Mouse (Mus musculus): ENCODE measurements around the gene Ift88. TPM values are rescaled to one million over a fixed set of nuclear protein-coding genes. Genes with fewer than 3 reads are reported as not detected.

Ift88 gene
- polyA plus RNA-seq, 1 experiment from 2014 or later = 16.5 TPM

- H3K27ac ChIP-seq = no peak overlapping the region
- H3K9me3 ChIP-seq (replicated peaks) = no peaks in the 10 kb centered on the region
- H3K4me2 ChIP-seq = no peak overlapping the region; the same call in 1 of the 2 replicates
- H3K27me3 ChIP-seq = peaks cover 18% of the 10 kb centered on the region
- WGBS = 42% methylated on average over 6 of the region's 6 CpGs
- no peaks in the 10 kb centered on the region for H3K36me3 ChIP-seq (ENCODE audit: poor library complexity, severe bottlenecking)
- no peak overlapping the region for H3K9ac ChIP-seq
- H3K4me3 ChIP-seq = no peak overlapping the region
- peak; percentile 14; the same call in 1 of the 2 replicates for ATAC-seq
- H3K4me1 ChIP-seq = peaks cover 39% of the 10 kb centered on the region
Measured at GRCm38 (mm10) chr14:57535646-57536045, 111.8 kb downstream of the Ift88 start.

- no peak overlapping the region for H3K27ac ChIP-seq
- ATAC-seq = no peak
- H3K4me2 ChIP-seq = peak overlapping the region; percentile 27; the same call in 1 of the 2 replicates
- WGBS = 25% methylated on average over 9 of the region's 9 CpGs
- H3K27me3 ChIP-seq = peaks cover 27% of the 10 kb centered on the region
- H3K9ac ChIP-seq = no peak overlapping the region
- no peaks in the 10 kb centered on the region for H3K9me3 ChIP-seq (replicated peaks)
- H3K4me3 ChIP-seq = no peak overlapping the region
- H3K36me3 ChIP-seq (ENCODE audit: poor library complexity, severe bottlenecking) = no peaks in the 10 kb centered on the region
- H3K4me1 ChIP-seq = peaks cover 39% of the 10 kb centered on the region
Measured at GRCm38 (mm10) chr14:57536820-57537219, 113.0 kb downstream of the Ift88 start.

- 0 out of 2 replicates have a peak overlapping the region, but pooled peaks have one; percentile 19 for H3K27ac ChIP-seq
- ATAC-seq = peak; percentile 50
- WGBS = 4% methylated on average over 16 of the region's 16 CpGs
Measured at GRCm38 (mm10) chr14:57537261-57538015, 113.6 kb downstream of the Ift88 start.

GRCm38 (mm10) chr14:57540683-57541082, 116.8 kb downstream of the Ift88 start:
- Histone ChIP-seq H3K27me3 (peaks cover 34% of the 10 kb centered on the region), H3K9me3 (replicated peaks) (no peaks in the 10 kb centered on the region), H3K36me3 (ENCODE audit: poor library complexity, severe bottlenecking) (no peaks in the 10 kb centered on the region), H3K4me3 (no peak overlapping the region), H3K27ac (no peak overlapping the region), H3K4me2 (no peak overlapping the region), H3K4me1 (peaks cover 22% of the 10 kb centered on the region), H3K9ac (no peak overlapping the region)
- 86% methylated on average over 11 of the region's 11 CpGs for WGBS
- ATAC-seq = no peak

More at GRCm38 (mm10) chr14:57537261-57538015, 113.6 kb downstream of the Ift88 start:
- no peak overlapping the region for H3K4me3 ChIP-seq
- peaks cover 33% of the 10 kb centered on the region for H3K27me3 ChIP-seq
- peak overlapping the region; percentile 27 for H3K4me2 ChIP-seq
- H3K36me3 ChIP-seq (ENCODE audit: poor library complexity, severe bottlenecking) = no peaks in the 10 kb centered on the region
- H3K9me3 ChIP-seq (replicated peaks) = no peaks in the 10 kb centered on the region
- H3K4me1 ChIP-seq = peaks cover 40% of the 10 kb centered on the region
- no peak overlapping the region for H3K9ac ChIP-seq

- WGBS = 43% methylated on average over 34 of the region's 34 CpGs
- Histone ChIP-seq H3K4me2 (peak overlapping the region; percentile 43), H3K9me3 (replicated peaks) (no peaks in the 10 kb centered on the region), H3K4me3 (no peak overlapping the region; the same call in 1 of the 2 replicates), H3K4me1 (peaks cover 13% of the 10 kb centered on the region), H3K27ac (no peak overlapping the region), H3K27me3 (peaks cover 31% of the 10 kb centered on the region), H3K9ac (no peak overlapping the region), H3K36me3 (ENCODE audit: poor library complexity, severe bottlenecking) (no peaks in the 10 kb centered on the region)
- peak; percentile 24; the same call in 1 of the 2 replicates for ATAC-seq
Measured at GRCm38 (mm10) chr14:57542231-57542630, 118.4 kb downstream of the Ift88 start.

GRCm38 (mm10) chr14:57543420-57544039, 119.7 kb downstream of the Ift88 start:
- Histone ChIP-seq H3K4me2 (no peak overlapping the region), H3K4me3 (no peak overlapping the region), H3K9me3 (replicated peaks) (no peaks in the 10 kb centered on the region), H3K9ac (no peak overlapping the region), H3K4me1 (0 out of 2 replicates have a peak, but pooled peaks cover 3% of the 10 kb centered on the region), H3K27me3 (peaks cover 28% of the 10 kb centered on the region), H3K27ac (no peak overlapping the region), H3K36me3 (ENCODE audit: poor library complexity, severe bottlenecking) (peaks cover under 1% of the 10 kb centered on the region; the same call in 1 of the 2 replicates)
- WGBS = 94% methylated on average over 13 of the region's 13 CpGs
- no peak for ATAC-seq

- 88% methylated on average over 17 of the region's 17 CpGs for WGBS
- H3K27ac ChIP-seq = no peak overlapping the region
- no peak overlapping the region for H3K4me3 ChIP-seq
- H3K9ac ChIP-seq = no peak overlapping the region
- peaks cover 22% of the 10 kb centered on the region for H3K27me3 ChIP-seq
- H3K9me3 ChIP-seq (replicated peaks) = no peaks in the 10 kb centered on the region
- H3K4me2 ChIP-seq = no peak overlapping the region
- ATAC-seq = no peak
- H3K36me3 ChIP-seq (ENCODE audit: poor library complexity, severe bottlenecking) = peaks cover 18% of the 10 kb centered on the region
- 0 out of 2 replicates have a peak, but pooled peaks cover 3% of the 10 kb centered on the region for H3K4me1 ChIP-seq
Measured at GRCm38 (mm10) chr14:57545526-57545925, 121.7 kb downstream of the Ift88 start.

GRCm38 (mm10) chr14:57546131-57546530, 122.3 kb downstream of the Ift88 start:
- Histone ChIP-seq H3K36me3 (ENCODE audit: poor library complexity, severe bottlenecking) (peaks cover 18% of the 10 kb centered on the region), H3K9ac (no peak overlapping the region), H3K9me3 (replicated peaks) (no peaks in the 10 kb centered on the region), H3K4me1 (0 out of 2 replicates have a peak, but pooled peaks cover 3% of the 10 kb centered on the region), H3K4me3 (no peak overlapping the region), H3K27ac (no peak overlapping the region), H3K4me2 (no peak overlapping the region), H3K27me3 (peaks cover 18% of the 10 kb centered on the region)
- ATAC-seq = no peak
- 91% methylated on average over 8 of the region's 8 CpGs for WGBS

- WGBS = 31% methylated on average over 13 of the region's 13 CpGs
- peaks cover 15% of the 10 kb centered on the region; the same call in 1 of the 2 replicates for H3K27me3 ChIP-seq
- no peak for ATAC-seq
Measured at GRCm38 (mm10) chr14:57546557-57547021, 122.7 kb downstream of the Ift88 start.

GRCm38 (mm10) chr14:57547062-57547461, 123.2 kb downstream of the Ift88 start:
- Histone ChIP-seq H3K27me3 (peaks cover 10% of the 10 kb centered on the region; the same call in 1 of the 2 replicates), H3K4me2 (no peak overlapping the region), H3K36me3 (ENCODE audit: poor library complexity, severe bottlenecking) (peaks cover 18% of the 10 kb centered on the region), H3K9ac (no peak overlapping the region), H3K4me1 (0 out of 2 replicates have a peak, but pooled peaks cover 3% of the 10 kb centered on the region), H3K27ac (no peak overlapping the region), H3K4me3 (no peak overlapping the region), H3K9me3 (replicated peaks) (no peaks in the 10 kb centered on the region)
- ATAC-seq = no peak
- 78% methylated on average over 5 of the region's 5 CpGs for WGBS

More at GRCm38 (mm10) chr14:57546557-57547021, 122.7 kb downstream of the Ift88 start:
- Histone ChIP-seq H3K4me3 (no peak overlapping the region), H3K27ac (no peak overlapping the region), H3K9me3 (replicated peaks) (no peaks in the 10 kb centered on the region), H3K9ac (no peak overlapping the region), H3K4me1 (0 out of 2 replicates have a peak, but pooled peaks cover 3% of the 10 kb centered on the region), H3K4me2 (no peak overlapping the region), H3K36me3 (ENCODE audit: poor library complexity, severe bottlenecking) (peaks cover 18% of the 10 kb centered on the region)

GRCm38 (mm10) chr14:57552945-57553344, 129.1 kb downstream of the Ift88 start:
- no peak overlapping the region for H3K4me2 ChIP-seq
- no peak for ATAC-seq
- H3K9ac ChIP-seq = no peak overlapping the region
- H3K27ac ChIP-seq = no peak overlapping the region
- no peaks in the 10 kb centered on the region for H3K27me3 ChIP-seq
- peaks cover 30% of the 10 kb centered on the region for H3K36me3 ChIP-seq (ENCODE audit: poor library complexity, severe bottlenecking)
- H3K4me1 ChIP-seq = no peaks in the 10 kb centered on the region
- no peaks in the 10 kb centered on the region for H3K9me3 ChIP-seq (replicated peaks)
- H3K4me3 ChIP-seq = no peak overlapping the region

- Histone ChIP-seq H3K9ac (no peak overlapping the region), H3K4me1 (no peaks in the 10 kb centered on the region), H3K36me3 (ENCODE audit: poor library complexity, severe bottlenecking) (peaks cover 20% of the 10 kb centered on the region), H3K4me3 (no peak overlapping the region), H3K27ac (no peak overlapping the region), H3K27me3 (no peaks in the 10 kb centered on the region), H3K9me3 (replicated peaks) (no peaks in the 10 kb centered on the region), H3K4me2 (no peak overlapping the region)
- WGBS = 100% methylated on average over 5 of the region's 5 CpGs
- no peak for ATAC-seq
Measured at GRCm38 (mm10) chr14:57554434-57554833, 130.6 kb downstream of the Ift88 start.
